Mouse (Mus musculus): ENCODE results near the gene Atp8a2.

- TF ChIP-seq POLR2A (IDR thresholded peaks at IDR 0.05; ENCODE audit: borderline replicate concordance, low read depth, low read length), result no peak
- no peak for TF ChIP-seq CTCF (IDR thresholded peaks at IDR 0.05; ENCODE audit: low read depth, low read length)
Measured at GRCm38 (mm10) chr14:60176469-60176890, 20.5 kb downstream of the Atp8a2 start.
